Mouse (Mus musculus): ENCODE measurements around the gene Fgfr1op2.

DNA sequence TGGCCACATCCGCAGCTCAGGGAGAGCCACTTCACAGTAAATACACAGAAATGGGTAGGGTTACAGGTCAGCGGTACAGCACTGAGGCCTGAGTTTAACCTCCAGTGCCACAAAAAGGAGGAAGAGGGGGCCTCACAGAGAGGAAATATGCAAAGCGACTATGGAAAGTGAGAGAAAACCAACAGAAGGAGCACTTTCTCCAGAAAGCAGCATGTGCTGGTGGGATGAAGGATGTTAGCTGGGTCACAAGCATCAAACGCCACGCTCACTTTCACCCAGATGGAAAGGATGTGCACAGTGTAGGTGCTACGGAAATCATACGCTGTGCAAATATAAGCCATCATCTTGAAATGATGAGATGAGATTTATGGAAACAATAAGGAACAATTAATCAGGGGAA, 46.6 kb upstream of the Fgfr1op2 start:
- TF ChIP-seq CTCF (IDR thresholded peaks at IDR 0.05): no peak
- no peak for TF ChIP-seq EP300 (IDR thresholded peaks at IDR 0.05)
